Mouse (Mus musculus) intestine, embryonic 16.5 days (tissue): ENCODE measurements at regions not wholly inside any gene's neighbourhood (a gene's known extent, or its start where the extent isn't known, plus 50 kb on each side); places are given as distances from the start of the nearest gene placed in this dataset.

Experiments
- ATAC-seq: fragments of 200-750 bp; cut with Nextera tagmentation; 2 replicates; pipeline ENCODE4 v1.8.0; 2017; ENCODE audit warnings: moderate TSS enrichment, moderate library complexity
- H3K27ac ChIP-seq: fragments of 300-500 bp; sonication (generic); 2 replicates; pipeline ENCODE4 v1.5.1; 2014; ENCODE audit warnings: mild to moderate bottlenecking, low read length
- H3K27me3 ChIP-seq: fragments of 300-500 bp; sonication (generic); replicated peaks from 2 replicates; pipeline ENCODE4 v1.6.1; 2014; ENCODE audit warnings: low read length, control low read depth, mixed read lengths; ENCODE audit not compliant: control insufficient read depth, insufficient read depth
- H3K36me3 ChIP-seq: fragments of 300-500 bp; sonication (generic); 2 replicates; pipeline ENCODE4 v1.6.1; 2014; ENCODE audit warnings: low read length, control low read depth; ENCODE audit not compliant: control insufficient read depth, insufficient read depth
- H3K4me1 ChIP-seq: fragments of 300-500 bp; sonication (generic); 2 replicates; pipeline ENCODE4 v1.6.1; 2014; ENCODE audit warnings: low read length, control low read depth, mixed read lengths; ENCODE audit not compliant: control insufficient read depth, insufficient read depth
- H3K4me2 ChIP-seq: fragments of 300-500 bp; sonication (generic); 2 replicates; pipeline ENCODE4 v1.6.1; 2014; ENCODE audit warnings: low read depth, low read length, control low read depth
- H3K4me3 ChIP-seq: fragments of 300-500 bp; sonication (generic); 2 replicates; pipeline ENCODE4 v1.5.1; 2014; ENCODE audit warnings: mild to moderate bottlenecking, low read length
- H3K9ac ChIP-seq: fragments of 300-500 bp; sonication (generic); 2 replicates; pipeline ENCODE4 v1.6.1; 2014; ENCODE audit warnings: low read depth, low read length
- H3K9me3 ChIP-seq: fragments of 300-500 bp; sonication (generic); 2 replicates; pipeline ENCODE4 v1.6.1; 2016; ENCODE audit warnings: low read length, control low read depth; ENCODE audit not compliant: control insufficient read depth
- WGBS: fragments of 180-500 bp; shearing (Covaris S2); extraction: QIAGEN DNeasy Blood & Tissue Kit; methylation state at CpG from one replicate; pipeline ENCODE4 v1.1.7; 2014; 5-methylcytosine and 5-hydroxymethylcytosine counted together

DNA sequence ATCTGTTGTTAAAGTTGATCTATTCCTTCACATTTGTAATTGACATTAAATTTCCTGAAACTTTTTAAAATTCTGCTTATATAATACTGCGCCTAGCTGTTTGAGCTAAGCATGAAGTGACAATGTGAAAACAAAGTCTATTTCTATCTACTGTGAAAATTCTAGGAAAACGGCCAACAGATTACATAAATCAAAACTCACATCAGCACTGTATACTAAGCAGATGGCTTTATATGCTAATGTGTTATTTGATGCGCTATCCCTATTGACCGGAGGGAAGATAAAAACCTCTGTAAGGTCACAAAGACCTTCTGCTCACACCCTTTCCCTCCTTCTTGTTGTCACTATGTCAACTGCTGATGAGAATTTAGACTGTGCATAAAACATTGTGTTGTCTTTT lies 357.7 kb downstream of the Plod2 start:
- Histone ChIP-seq H3K27ac (no peak overlapping the region), H3K9ac (no peak overlapping the region), H3K9me3 (no peaks in the 10 kb centered on the region), H3K36me3 (no peaks in the 10 kb centered on the region), H3K4me2 (no peak overlapping the region), H3K4me1 (no peaks in the 10 kb centered on the region), H3K27me3 (no peaks in the 10 kb centered on the region), H3K4me3 (no peak overlapping the region)
- WGBS: 77% methylated on average over 4 of the region's 4 CpGs
- no peak for ATAC-seq

DNA sequence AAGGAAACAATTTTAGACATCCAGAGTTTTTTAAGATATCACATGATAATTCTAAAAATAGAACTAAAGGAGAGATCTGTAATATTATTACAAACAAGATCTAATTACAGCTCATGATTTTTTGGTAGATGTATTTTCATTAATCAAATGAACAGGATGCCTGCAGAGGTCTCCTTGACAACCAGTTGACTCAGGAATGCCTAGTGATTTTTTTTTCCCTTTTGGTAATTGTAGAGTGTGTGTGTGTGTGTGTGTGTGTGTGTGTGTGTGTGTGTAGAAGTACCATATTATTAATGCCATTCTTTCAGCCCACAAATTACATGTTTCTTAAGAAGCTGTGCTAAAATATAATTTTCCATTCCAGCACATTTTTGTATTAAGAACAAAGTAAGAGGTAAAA lies 365.1 kb downstream of the Plod2 start:
- H3K4me1 ChIP-seq: no peaks in the 10 kb centered on the region
- no peak overlapping the region for H3K27ac ChIP-seq
- no peak overlapping the region for H3K4me3 ChIP-seq
- H3K36me3 ChIP-seq: no peaks in the 10 kb centered on the region
- no peaks in the 10 kb centered on the region for H3K27me3 ChIP-seq
- H3K9ac ChIP-seq: no peak overlapping the region
- H3K4me2 ChIP-seq: no peak overlapping the region
- no peaks in the 10 kb centered on the region for H3K9me3 ChIP-seq
- ATAC-seq: no peak

DNA sequence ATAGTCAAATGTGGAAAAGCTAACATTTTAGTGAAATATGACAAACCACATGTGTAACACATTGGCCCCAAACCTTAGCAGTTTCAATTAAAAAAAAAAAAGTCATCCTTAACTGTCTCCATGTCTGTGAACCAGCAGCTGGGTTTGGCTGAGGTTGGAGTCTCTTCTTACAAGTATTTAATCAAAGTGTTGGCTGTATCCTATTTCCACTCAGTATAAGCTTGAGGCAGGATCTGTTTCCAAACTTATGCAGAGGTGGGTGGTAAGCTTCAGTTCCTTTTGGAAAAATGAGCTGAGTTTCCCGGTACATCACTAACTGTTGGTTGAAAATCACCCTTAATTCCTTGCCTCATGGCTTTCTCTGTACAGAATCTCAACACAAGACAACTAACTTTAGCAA lies 377.4 kb downstream of the Plod2 start:
- no peak for ATAC-seq
- H3K27me3 ChIP-seq: no peaks in the 10 kb centered on the region
- no peak overlapping the region for H3K4me2 ChIP-seq
- no peaks in the 10 kb centered on the region for H3K9me3 ChIP-seq
- no peak overlapping the region for H3K9ac ChIP-seq
- 76% methylated on average over 1 of the region's 1 CpGs for WGBS
- no peak overlapping the region for H3K4me3 ChIP-seq
- no peaks in the 10 kb centered on the region for H3K4me1 ChIP-seq
- H3K27ac ChIP-seq: no peak overlapping the region
- H3K36me3 ChIP-seq: no peaks in the 10 kb centered on the region

DNA sequence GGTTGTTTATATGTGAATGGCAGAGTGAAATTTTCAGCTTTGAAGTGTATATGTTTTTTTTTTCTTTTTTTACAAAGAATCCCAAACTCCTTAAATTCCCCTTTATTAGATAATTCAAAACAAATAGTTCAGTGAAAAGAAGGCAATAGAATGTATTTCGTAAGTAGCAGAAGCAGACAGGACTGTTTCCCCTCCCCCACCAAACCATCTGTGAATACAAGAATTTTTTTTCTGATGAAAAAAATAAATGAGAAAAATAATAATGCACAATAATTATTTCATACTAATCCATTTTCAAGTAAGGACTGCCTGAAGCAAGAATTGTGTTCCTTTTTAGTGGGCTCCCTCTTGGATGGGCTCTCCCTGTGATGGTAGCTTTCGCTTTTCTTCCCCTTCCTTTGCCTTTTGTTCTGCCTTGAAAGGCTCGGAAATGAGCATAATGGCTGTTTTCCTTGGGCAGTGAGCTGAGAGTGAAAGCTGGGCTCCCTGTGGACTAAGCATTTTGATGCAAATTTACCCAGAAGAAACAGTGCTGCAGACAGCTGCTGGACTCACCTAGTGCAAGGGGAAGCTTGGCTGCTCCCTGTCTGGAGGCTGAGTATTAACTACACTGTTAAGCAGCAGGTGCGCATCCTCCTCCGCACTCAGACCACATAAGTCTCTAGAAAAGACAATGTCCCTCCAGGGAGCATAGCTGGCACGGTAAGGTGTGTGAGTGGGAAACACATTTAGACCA lies 388.4 kb downstream of the Plod2 start:
- Histone ChIP-seq H3K27ac (no peak overlapping the region), H3K9me3 (no peaks in the 10 kb centered on the region), H3K4me2 (no peak overlapping the region), H3K4me1 (no peaks in the 10 kb centered on the region), H3K4me3 (no peak overlapping the region), H3K9ac (no peak overlapping the region), H3K27me3 (no peaks in the 10 kb centered on the region), H3K36me3 (no peaks in the 10 kb centered on the region)
- WGBS: 61% methylated on average over 6 of the region's 6 CpGs
- ATAC-seq: no peak

DNA sequence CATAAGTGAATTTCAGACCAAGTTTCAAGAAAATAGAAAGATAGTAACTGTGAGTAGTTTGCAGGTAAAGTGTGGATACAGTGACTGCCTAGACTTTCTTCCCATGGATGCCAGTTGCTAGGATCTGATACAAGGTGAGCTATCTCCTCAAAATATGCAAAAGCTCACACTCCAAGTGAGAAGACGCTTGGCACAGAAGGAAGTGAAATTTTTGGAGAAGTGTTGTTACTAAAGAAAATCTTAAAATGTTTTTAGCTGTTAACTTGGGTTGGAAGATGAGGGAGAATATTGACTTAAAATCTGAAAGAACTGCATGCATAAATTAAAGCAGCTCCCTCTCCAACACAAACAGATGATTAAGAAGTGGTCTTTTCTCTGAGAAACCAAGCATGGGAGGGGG lies 395.8 kb downstream of the Plod2 start:
- Histone ChIP-seq H3K9ac (no peak overlapping the region), H3K4me3 (no peak overlapping the region), H3K36me3 (no peaks in the 10 kb centered on the region), H3K9me3 (0 out of 2 replicates have a peak, but pooled peaks cover 2% of the 10 kb centered on the region), H3K27ac (no peak overlapping the region), H3K4me2 (no peak overlapping the region), H3K4me1 (no peaks in the 10 kb centered on the region), H3K27me3 (no peaks in the 10 kb centered on the region)
- ATAC-seq: no peak
- WGBS: 80% methylated on average over 1 of the region's 1 CpGs

DNA sequence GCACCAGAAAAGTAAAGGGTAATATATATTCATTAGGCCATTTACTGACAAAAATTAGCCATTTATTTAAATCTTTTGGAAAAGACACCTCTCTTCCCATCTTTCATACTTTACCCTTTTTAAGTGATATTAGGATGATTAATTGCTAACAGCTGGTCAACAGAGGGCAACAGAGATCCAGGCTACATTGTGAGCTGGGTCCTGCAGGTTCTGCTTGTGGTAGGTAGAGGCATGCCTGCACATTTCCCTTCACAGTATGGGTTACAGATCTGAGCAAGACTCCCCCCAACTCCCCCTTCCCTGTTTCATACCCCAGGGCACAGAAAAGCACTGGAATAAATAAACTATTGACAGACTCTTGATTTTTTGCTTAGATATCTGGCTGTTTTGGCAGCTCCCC lies 408.1 kb downstream of the Plod2 start:
- Histone ChIP-seq H3K9ac (no peak overlapping the region), H3K27ac (no peak overlapping the region), H3K27me3 (no peaks in the 10 kb centered on the region), H3K4me2 (no peak overlapping the region), H3K4me1 (no peaks in the 10 kb centered on the region), H3K4me3 (no peak overlapping the region), H3K9me3 (no peaks in the 10 kb centered on the region), H3K36me3 (no peaks in the 10 kb centered on the region)
- no peak for ATAC-seq

DNA sequence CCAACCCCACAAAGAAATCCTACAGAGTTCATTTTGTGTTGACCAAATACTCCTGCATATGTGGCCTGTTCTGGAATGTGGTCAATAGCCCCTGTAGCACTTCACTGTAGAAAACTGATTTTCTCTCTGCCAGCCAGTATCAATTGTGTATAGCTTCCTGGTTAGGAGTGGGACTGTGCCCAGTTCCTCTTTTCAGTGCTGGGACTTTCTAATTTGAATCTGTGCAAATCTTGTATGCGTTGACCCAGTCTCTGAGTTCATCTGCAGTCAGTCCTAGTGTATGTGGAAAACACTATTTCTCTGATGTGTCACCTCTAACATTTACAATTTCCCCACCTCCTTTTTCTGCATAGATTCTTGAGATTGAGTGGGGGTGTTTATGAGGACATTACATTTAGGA lies 421.3 kb downstream of the Plod2 start:
- no peaks in the 10 kb centered on the region for H3K4me1 ChIP-seq
- WGBS: 87% methylated on average over 1 of the region's 1 CpGs
- no peaks in the 10 kb centered on the region for H3K9me3 ChIP-seq
- no peak overlapping the region for H3K4me3 ChIP-seq
- H3K36me3 ChIP-seq: no peaks in the 10 kb centered on the region
- H3K4me2 ChIP-seq: no peak overlapping the region
- H3K9ac ChIP-seq: no peak overlapping the region
- no peak for ATAC-seq
- H3K27me3 ChIP-seq: no peaks in the 10 kb centered on the region
- H3K27ac ChIP-seq: no peak overlapping the region

DNA sequence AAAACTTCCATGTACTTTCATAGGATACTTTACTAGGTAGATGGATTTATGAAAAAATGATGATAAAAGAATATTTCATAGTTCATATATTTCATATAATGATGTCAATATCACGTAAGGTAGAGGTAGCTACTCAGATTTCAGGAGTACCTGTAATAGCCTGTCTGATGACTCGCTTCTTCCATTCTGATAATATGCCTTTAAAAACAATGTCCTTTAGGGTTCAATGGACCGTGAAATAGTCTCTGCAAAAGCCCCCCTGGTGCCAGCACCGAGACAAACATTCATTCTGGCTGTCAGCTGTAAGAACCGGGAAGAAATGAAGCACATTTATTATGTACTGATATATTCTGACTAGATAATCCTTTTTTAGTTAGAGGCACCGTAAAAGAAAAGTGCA lies 449.7 kb downstream of the Plod2 start:
- ATAC-seq: no peak
- no peaks in the 10 kb centered on the region for H3K27me3 ChIP-seq
- no peaks in the 10 kb centered on the region for H3K36me3 ChIP-seq
- no peaks in the 10 kb centered on the region for H3K9me3 ChIP-seq
- WGBS: 66% methylated on average over 6 of the region's 6 CpGs
- no peak overlapping the region for H3K4me2 ChIP-seq
- H3K4me3 ChIP-seq: no peak overlapping the region
- no peak overlapping the region for H3K27ac ChIP-seq
- no peak overlapping the region for H3K9ac ChIP-seq
- no peaks in the 10 kb centered on the region for H3K4me1 ChIP-seq

DNA sequence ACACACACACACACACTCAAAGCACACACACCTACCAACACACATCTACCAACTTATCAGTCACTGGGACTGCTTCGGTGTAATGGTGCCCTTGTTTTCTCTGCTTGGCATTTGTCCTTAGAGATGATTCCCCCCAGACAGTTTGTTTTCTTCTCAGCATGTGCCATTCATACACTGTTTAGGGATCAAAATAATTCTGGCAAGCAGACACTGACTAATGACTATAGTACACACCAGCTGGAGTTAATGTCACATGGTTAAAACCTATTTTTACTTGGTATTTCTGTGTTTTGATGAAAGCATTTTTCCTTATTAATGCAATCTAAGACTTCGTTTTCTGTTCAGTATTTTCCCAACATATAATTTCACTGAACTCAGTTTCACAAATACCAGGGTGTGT lies 454.1 kb downstream of the Plod2 start:
- Histone ChIP-seq H3K27me3 (no peaks in the 10 kb centered on the region), H3K4me2 (no peak overlapping the region)
- 79% methylated on average over 2 of the region's 2 CpGs for WGBS

More for the DNA sequence above, 454.1 kb downstream of the Plod2 start:
- Histone ChIP-seq H3K4me1 (no peaks in the 10 kb centered on the region), H3K9me3 (no peaks in the 10 kb centered on the region), H3K4me3 (no peak overlapping the region), H3K36me3 (no peaks in the 10 kb centered on the region), H3K9ac (no peak overlapping the region), H3K27ac (no peak overlapping the region)
- no peak for ATAC-seq
